Mouse (Mus musculus) adrenal gland, postnatal 14 days (tissue): ENCODE data around the gene Dpysl5. TPM values are rescaled to one million over a fixed set of nuclear protein-coding genes. Genes with fewer than 3 reads are reported as not detected.
"Not testable (repeated sequence)": the region's sequence is repeated elsewhere in the genome, so short reads cannot be mapped to it uniquely, and the experiment has no call there.

ENCODE experiments used
- DNase-seq: peaks from one replicate; pipeline ENCODE4 v3.0.0; 2021; ENCODE audit warnings: mixed read lengths
- long read RNA-seq, 2 experiments: library from polyadenylated mRNA; stranded (forward); transcript quantifications; one replicate each; pipeline ENCODE4 v2.0.0; 2021
- total RNA-seq: library from RNA; stranded (reverse); gene quantifications from 2 replicates; pipeline ENCODE4 v1.2.3, GENCODE M21; 2021

The Dpysl5 gene
- total RNA-seq = 1.4 and 4.5 TPM in 2 replicates
- long read RNA-seq, experiment 1 = 0 reads
- long read RNA-seq, experiment 2 = 0 reads

DNA sequence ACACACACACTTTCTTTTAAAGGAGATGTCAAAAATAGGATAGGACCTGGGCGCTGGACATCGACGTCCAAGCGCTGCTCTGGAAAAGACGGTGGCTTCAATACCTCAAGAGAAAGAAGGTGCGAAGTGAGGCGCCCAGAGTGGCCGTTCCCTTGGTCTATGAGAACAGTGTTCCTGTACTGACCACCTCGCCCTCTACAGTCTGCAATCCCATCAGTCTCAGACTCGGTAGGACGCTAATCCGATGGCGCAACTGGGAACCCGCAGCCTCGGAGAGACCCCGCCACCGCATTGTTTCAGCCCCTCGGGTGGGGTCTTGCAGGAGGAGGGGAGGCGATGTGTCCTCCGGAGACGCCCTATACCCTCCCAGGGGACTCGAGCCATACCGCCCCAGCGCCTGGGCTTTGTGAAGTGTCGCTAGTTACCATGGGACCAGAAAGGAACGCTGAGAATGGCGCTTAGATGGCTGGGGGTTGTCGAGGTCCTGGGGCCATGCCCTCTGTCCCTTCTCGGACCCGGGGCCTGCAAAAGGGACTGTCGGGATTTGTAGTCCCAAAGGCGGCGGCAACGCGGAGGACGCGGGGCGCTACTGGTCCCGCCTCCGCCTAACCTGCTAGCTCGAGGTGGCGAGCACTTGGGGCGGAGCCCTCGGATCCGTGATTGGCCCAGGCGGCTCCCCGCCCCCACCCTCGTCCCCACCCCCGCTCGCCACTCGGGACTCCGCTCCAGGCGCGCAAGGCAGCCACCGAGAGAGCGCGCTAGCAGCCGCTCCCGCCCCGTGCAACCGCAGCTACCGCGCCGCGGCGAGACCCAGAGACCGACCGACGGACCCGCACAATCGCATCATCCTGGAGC lies at the start of gene Dpysl5:
Gene Dpysl5, plus strand, starts transcription at position 418 of the 855 bp plus-strand sequence.
- peak; percentile 76 for DNase-seq

DNA sequence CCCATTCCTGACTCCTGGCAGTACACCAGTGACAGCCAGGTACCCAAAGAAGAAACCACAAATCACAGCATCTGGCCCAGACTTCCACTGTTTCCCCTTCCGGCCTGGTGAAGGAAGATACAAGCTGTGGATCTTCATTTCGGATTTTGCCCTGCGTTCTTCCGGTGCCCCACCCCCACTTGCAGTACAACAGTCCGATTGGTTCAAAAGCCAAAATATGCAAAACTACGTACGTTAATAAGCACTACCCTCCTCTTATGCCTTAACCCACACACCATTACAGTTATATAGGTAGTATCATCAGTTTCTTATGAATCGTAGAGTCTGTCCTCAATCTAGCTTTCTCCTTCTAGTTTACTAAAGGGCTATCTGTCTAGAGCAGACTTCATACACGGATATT lies 46.0 kb upstream of the Dpysl5 start:
- no peak for DNase-seq

DNA sequence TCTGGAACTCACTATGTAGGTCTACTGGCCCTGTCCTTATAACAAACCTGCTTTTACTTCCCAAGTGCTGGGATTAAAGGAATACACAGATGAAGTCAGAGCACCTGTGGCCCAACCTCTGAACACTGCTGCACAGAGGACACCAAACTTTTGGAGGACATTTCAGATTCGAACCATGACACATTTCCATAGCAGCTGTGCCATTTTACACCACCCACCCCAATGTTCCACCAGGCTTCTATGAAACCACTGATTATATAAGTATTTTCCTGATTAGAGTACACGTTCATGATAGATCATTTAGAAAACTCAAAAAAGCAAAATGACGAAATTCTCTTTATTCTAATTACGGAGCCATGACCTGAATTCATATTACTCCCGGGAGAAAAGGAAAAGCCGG lies 45.4 kb upstream of the Dpysl5 start:
- no peak for DNase-seq

DNA sequence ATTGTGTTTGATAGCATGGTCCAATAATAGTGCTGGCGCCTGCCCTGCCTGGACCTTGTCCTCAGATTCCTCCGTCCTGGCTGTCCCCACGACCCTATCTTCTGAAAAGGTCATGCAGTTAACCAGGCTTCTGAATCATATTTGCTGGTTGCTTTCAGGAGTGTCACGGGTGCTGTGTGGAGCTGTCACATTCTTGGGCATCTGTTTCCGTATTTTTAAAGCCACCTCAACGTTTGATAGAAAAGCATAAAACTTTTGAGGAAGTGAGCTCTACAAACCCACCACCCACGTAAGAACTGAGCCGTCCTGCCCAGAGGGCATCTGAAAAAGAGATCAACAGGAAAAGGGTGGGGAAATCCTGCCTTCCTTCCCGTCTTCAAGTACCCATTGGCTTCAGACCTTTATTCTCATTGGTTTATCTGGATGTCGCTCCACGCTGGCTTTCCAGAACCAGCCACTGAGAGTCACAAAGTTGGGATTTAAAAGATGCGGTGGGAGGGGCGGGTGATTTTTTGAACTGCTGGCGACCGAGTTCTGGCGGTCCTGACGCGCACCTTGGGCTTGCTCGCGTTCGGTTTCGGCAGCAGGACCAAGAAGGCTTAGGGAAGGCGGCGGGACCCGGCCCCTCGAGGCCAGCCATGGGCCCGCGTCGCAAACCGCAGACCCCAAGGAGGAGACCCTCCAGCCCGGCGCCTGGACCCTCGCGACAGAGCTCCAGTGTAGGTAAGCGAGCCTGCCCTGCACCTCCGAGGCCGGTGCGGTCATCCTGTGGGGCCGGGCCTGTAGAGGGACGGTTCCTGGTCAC lies 44.8 kb upstream of the Dpysl5 start, which contains the start of gene Cenpa:
Gene Cenpa, plus strand, starts transcription at position 387 of the 805 bp plus-strand sequence.
- DNase-seq = peak; percentile 93

DNA sequence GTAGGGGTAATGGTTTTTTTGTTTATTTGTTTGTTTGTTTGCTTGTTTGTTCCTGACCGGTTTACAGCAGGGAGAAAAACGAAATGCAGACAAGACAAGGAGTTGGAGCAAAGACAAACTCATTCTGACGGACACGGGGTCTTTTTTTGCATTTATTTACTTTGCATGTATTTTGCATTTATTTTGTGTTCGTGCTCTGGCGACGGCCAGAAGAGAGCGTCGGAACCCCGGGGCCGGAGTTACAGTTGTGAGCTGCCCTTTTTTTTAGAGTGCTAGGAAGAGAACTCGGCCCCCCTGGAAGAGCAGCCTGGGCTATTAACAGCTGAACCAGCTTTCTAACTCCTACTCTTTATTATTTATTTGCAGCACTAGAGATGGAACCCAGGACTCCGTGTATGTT lies 44.1 kb upstream of the Dpysl5 start:
- DNase-seq = no peak

DNA sequence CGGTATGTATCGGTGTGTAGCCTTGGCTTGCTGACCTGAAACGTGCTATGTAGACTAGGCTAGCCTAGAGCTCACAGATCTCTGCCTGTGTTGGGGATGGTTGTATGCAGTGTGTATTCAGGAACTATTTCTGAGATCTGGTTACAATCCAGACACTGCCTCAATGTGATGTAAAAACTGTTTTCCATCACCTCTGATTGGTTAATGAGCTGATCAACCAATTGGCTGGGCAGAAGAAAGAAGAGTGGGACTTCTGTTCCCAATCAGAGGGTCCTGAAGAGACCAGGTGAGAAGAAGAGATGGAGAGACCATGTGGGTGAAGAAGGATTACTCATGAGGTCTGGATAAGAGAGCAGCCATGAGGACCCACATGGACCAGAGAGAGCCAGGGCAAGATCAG lies 43.7 kb upstream of the Dpysl5 start:
- DNase-seq = no peak

DNA sequence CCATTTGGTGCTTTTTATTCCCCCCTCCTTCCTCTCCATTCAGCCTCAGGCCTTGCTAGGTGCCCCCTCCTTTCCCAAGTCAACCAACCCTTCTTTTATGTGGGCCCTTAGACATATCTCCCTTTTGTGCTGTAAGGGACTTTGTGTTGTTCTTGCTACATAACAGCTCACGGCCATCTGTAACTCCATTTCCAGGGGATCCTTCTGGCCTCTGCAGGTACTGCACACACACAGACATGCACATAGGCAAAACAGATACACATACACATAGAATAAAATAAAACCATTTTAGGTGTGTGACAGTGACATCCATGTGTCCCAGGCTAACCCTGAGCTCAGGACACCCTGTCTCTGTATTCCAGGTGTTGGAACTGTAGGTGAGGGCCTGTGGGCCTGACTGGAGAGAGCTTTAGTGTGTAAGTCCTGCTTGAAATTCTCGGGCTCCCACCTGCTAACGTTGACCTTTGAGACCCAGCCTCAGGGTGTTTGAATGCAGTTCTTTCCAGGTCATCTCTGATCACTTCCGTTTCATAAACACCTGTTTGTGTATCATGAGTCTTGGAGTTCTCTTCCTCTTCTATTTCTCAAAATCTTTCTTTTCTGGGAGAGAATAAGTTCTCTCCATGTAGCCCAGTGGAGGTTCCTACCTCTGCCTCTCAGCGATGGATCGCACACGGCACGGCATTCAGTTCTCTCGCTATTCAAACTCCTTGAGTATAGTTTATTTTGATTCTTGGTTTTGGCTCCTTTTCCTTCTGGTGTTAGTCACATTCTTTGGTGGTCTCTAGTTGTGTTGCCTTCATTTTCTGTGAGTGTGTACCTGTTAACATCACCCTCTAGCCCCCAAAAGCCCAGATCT lies 42.5 kb upstream of the Dpysl5 start:
- DNase-seq = no peak

DNA sequence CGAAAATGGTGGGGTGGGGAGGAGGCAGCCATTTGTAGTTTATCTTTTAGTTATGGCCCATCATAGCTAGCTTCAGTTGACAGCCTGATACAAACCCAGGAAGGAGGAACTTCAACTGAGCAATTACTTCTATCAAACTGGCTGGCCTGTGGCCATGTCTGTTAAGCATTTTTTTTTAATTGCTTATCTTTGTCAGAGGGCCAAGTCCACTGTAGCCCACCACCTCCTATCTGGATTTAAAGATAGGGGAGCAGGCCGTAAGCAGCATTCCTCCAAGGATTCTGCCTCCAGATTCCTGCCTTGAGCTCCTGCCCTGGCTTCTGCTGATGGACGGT lies 41.9 kb upstream of the Dpysl5 start:
- DNase-seq = no peak

DNA sequence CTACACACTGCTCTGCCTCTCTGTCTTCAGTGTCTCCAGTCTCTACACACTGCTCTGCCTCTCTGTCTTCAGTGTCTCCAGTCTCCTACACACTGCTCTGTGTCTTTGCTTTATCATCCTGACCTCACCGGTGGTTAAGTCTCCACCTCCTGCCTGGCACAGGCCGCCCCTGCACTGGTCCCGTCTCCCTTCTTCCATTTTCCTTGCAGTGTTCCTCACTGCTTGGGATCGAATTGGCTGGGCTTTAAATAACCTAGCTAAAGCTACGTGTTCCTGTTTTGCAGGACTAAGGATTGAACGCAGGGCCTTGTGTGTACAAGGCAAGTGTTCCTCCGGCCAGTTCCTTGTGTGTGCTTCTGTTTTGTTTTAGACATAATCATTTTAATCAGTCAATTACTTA lies 41.3 kb upstream of the Dpysl5 start:
- DNase-seq = no peak

DNA sequence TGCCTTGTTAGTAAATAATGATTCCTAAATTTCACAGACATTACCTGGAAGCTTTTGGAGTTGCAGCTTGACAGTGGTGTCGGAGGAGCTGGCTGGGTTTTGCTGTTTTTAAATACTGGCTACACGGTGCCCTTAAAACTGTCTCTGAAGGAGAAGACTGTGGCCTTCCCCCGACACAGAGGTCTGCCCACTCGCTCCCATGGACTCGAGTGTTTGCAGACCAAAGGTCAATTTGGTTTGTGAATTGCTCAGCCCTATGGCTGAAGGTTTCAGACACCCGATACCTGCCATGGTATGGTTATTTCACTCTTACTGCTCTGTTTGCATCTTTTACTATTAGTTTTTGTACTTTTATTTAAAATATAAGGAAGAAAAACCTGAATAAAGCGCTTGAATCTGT lies 37.4 kb upstream of the Dpysl5 start:
- no peak for DNase-seq

DNA sequence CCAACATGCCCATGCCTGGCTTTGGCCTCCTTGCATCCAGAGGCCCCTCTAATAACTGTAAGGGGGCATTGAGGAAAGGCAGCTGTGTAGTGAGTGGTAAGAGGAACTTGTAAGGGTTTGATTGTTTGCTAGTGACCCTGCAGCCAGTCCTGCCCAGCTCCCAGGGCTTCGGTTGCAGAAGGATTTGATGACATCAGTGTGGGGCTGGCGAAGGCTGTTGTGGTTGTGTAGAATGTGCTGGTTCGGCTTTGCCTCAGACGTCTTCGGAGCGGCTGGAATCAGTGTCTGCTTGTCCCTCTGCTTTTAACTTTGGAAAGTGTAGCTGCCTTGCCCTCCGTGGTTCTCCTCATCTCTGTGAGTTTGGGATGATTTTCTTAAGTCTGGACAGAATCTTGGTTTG lies 34.6 kb upstream of the Dpysl5 start:
- DNase-seq = no peak

DNA sequence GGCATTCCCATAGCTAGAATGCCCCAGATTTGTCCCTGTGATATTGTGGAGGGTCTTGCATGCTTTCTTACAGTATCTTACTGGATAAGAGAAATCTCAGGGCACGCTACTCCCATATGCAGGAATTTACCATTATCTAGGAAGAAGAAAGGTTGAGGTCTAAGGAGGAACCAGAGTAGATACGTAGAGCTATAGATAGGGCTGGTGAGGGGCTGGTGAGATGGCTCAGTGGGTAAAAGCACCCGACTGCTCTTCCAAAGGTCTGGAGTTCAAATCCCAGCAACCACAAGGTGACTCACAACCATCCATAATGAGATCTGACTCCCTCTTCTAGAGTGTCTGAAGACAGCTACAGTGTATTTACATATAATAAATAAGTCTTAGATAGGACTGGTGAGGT lies 33.3 kb upstream of the Dpysl5 start:
- DNase-seq = not testable (repeated sequence)

DNA sequence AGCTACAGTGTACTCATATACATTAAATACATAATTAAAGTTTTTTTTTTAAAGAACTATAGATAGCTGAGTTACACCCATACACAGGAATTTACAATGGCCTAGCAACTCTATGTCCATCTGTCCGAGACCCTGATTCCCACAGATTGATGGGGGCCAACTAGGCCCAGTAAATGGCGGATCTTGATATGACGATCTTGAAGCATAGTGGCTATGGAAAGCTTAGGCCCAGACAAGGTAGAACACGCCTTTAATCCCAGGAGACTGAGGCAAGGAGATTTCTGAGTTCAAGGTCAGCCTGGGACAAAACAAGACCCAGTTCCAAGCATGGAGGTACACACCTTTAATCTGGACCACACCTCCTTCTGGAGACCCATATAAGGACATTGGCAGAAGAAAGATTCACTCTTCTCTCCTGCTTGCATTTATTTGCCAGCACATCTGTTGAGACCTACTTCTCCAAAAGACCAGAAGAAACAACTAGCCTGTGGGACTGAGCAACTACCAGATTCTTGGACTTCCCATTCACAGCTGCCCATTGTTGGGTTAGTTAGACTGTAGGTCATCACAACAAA lies 32.6 kb upstream of the Dpysl5 start:
- DNase-seq = no peak

DNA sequence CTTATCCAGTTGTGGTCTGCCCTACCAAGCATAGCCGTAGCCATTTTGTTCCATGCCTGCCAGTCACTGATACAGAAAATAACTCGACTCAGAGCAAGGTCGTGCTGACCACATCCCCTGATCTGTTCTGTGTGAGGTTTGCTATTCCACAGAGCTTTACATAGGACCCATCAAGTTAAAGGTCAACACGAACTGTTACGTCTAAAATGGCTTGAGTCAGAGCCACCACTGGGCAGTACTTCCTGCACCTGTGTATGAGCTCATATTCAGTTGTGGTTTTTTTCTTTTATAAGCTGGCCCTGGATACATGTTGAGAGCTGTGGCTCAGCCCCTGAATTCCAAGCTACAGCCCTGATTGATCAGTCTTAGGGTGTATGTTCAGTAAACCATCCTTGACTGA lies 31.8 kb upstream of the Dpysl5 start:
- DNase-seq = no peak

DNA sequence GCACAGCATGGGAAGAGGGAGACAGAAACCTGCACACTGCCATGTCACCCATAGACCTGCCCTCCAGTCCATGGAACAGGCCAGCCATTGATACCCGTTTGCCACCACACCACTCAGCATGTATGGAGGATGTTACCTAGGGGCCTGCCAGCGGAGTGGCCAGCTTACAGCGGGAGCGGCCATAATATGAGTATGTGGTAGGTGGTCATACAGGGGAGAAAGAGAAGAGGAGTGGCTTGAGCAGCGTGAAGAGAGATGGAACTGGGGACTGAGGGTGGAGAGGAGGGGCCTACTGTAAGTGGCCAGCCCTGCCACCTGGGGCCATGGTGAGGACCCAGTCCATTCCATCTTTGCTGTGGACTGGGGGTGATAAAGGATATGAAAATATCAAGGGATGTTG lies 29.4 kb upstream of the Dpysl5 start:
- no peak for DNase-seq

DNA sequence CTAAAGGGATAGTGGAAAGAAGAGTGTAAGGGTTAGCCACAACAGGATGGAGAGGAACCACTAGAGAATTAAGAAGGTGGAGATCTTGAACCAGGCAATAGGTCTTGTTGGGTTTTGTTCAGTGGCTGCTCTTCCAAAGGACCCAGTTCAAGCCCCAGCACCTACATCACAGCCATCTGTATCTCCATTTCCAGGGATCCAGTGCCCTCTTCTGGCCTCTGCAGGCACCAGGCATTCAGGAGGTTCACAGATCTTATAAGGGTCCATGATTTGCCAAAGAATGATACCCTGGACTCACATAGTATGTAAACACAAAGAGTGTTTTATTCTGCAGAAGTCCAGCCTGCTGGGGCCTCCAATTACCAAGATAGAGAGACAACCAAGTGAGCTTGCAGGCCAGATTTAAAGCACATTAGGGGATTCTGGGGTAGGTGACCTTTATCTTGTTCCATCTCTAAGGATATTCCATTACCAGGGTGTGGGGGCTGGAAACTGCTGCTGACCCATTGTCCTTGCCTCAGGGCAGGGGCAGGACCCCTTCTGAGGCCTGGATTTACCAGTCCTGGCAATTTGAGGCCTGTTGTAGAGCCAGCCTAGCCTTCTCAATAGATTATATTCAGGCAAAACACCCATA lies 28.3 kb upstream of the Dpysl5 start:
- peak; percentile 24 for DNase-seq

DNA sequence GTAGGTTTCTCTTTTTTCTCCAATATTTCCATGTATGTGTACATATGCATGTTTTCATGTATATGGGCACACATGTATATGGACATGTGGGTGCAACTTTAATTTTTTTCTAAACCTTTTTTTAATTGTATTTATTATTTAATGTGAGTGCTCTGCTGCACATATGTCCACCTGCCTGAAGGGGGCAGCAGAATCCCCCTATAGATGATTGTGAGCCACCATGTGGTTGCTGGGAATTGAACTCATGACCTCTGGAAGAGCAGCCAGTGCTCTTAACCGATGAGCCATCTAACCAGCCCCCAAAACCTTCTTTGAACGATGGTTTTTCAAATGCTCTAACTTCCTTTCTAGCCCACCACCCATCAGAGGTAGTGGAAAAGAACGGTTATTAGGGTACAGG lies 27.4 kb upstream of the Dpysl5 start:
- no peak for DNase-seq

DNA sequence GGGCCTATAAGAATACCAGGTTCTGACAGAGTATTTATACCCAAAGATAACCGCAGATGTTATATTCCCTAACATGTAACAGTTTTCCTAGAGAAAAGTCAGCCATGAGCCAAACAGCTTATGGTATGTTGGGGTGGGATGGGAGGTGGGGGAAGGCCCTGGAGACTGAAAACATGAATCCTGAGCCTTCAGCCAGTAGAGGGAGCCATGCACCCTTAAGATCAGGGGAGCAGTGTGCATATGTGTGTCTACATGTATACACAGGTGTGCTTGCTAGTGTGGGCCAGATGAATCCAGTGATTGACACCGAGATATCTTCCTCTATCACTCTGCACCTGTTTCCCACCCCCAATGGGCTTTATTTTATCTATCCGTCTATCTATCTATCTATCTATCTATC lies 24.6 kb upstream of the Dpysl5 start:
- DNase-seq = no peak

DNA sequence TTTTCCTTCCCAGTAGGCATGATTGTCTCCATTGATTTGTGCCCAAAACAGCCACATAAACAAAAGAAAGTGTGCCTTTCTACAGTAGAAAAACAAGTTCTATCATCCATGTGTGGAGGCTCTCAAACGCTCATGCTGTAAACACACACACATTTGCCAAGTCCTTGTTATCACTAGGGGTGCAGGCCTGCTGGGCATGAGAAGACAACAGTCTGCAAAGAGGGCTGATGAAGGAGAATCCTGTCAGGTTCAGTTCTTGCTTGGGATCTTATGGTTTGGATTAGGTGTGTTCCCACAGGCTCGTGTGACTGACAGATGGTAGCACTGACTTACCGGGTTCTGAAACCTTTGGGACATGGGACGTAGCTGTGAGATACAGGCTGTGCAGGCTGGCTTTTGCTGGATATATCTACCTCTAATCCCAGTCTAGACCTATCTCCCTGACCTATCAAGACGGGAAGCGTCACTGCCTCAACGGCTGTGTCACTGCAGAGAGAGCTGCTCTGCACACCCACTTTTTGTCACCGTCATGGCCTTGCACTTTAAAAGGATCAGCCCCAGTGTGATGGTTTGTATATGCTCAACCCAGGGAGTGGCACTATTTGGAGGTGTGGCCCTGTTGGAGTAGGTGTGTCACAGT lies 10.9 kb upstream of the Dpysl5 start:
- no peak for DNase-seq

DNA sequence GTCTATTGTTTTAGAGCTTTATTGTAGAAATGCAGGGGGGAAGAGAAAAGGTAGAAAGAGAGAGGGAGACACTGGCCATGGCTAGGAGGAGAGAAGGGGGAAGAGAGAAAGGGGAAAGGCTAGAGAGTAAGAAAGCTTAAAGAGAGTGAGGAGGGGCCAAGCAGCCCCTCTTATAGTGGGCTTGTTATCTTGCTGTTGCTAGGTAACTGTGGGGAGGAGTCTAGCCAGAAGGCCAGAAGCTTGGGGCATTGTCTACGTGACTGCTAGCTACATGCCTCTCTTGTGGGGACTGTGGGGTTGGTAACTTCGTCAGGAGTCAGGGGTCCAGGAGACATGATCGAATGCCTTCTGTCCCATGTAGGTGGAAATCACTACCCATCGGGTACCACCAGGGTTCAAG lies 10.0 kb upstream of the Dpysl5 start:
- not testable (repeated sequence) for DNase-seq

DNA sequence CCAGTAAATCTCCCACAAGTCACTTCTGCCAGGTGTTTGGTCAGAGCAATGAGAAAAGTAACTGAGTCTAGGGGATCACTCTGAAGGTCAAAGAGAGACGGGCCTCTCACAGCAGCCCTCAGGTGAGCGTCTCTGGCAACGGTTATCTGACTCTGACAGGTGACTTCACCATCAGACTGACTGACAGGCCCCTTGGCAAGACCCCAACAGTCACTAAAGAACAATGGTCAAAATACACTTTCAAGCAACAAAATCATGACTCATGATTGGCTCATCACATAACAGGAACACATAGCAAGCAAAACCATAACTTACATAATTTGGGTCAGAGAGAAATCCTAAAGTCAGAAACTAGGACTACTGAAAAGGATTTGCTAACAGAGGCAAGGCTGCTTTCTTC lies 9.5 kb upstream of the Dpysl5 start:
- DNase-seq = no peak
